Mouse (Mus musculus) heart, adult 2 months (tissue): ENCODE measurements around the gene Ipo4.

Source experiments
- CTCF ChIP-seq: fragments of 200-600 bp; IDR thresholded peaks from 2 replicates; pipeline ENCODE4 v1.8.1; 2022; ENCODE audit warnings: antibody characterized with exemption, mild to moderate bottlenecking, moderate library complexity
- POLR2A ChIP-seq: fragments of 200-500 bp; IDR thresholded peaks from 2 replicates; pipeline ENCODE4 v1.6.1; 2011; ENCODE audit warnings: mild to moderate bottlenecking, low read depth, low read length, control low read depth; ENCODE audit not compliant: insufficient read depth

- no peak for TF ChIP-seq POLR2A
- no peak for TF ChIP-seq CTCF
Measured at GRCm38 (mm10) chr14:55603271-55603632, 32.5 kb downstream of the Ipo4 start, which contains the start of gene Irf9.
